Mouse (Mus musculus): Measurements from ENCODE around the gene Rnf214.

DNA sequence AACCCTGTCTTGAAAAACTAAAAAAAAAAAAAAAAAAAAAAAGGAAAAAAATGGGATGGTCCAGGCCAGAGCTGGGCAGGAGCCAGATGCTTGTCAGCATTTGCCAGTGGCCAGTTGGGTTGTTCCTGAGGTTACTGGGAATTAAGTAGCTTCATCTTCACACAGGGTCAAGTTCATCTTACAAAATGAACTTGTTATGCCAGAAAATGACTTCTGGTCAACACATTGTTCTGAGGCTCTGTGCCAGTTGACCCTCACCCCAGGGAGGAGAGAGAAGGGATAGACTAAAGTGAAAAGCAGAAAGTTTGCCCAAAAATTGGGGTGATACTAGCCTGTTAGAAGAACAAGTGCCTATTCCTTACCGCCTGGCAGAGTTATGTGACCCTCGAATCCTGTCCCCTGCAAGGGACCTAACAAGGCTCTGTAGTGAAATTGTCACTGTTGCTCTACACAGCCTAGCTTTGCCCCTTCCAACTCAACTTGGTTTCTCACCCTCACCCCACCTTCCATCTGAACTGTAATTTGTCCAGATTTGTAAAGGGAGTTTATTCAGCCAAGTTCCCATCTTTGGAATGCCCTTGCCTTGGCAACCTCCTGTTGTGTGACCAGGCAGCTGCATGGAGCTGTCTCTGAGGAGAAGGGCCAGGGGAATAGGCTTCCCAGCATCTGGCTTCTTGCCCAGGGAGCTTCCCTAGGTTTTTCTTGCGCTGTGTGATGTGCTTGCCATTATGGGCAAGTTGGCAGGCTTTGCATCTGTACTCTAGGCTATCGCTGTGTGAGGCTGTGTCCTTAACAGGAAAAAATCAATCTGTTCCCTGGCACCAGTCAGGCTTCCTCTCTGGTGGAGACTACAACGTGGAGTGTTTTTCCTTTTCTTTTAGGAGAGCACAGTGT is 10.6 kb upstream of the Rnf214 start:
- TF ChIP-seq POLR2A (IDR thresholded peaks at IDR 0.05; ENCODE audit: insufficient read depth, low read depth, low read length) = no peak
- no peak for TF ChIP-seq CTCF (IDR thresholded peaks at IDR 0.05)
